Mouse (Mus musculus) bone marrow macrophage, adult 2 months (primary cell): ENCODE data around the gene Znhit6. TPM values are rescaled to one million over a fixed set of nuclear protein-coding genes. Genes with fewer than 3 reads are reported as not detected.

Experiments used
- H3K27ac ChIP-seq: 2 replicates; pipeline ENCODE4 v1.5.1; 2012; ENCODE audit warnings: low read depth, low read length; ENCODE audit not compliant: insufficient read depth
- H3K4me1 ChIP-seq: 2 replicates; pipeline ENCODE4 v1.6.1; 2012; ENCODE audit warnings: low read length; ENCODE audit not compliant: control insufficient read depth, insufficient read depth
- H3K4me3 ChIP-seq: 2 replicates; pipeline ENCODE4 v1.5.1; 2012; ENCODE audit warnings: mild to moderate bottlenecking, low read length, moderate library complexity; ENCODE audit not compliant: insufficient read depth
- CTCF ChIP-seq: IDR thresholded peaks from 2 replicates; pipeline ENCODE4 v1.5.1; 2012; ENCODE audit warnings: low read depth, mild to moderate bottlenecking, low read length, moderate library complexity
- POLR2A ChIP-seq: IDR thresholded peaks from 2 replicates; pipeline ENCODE4 v1.6.1; 2012; ENCODE audit warnings: mild to moderate bottlenecking, low read depth, low read length, borderline replicate concordance
- polyA plus RNA-seq: library from polyadenylated mRNA; stranded (reverse); fragments of >200 nt; gene quantifications from 2 replicates; pipeline ENCODE4 v1.2.4, GENCODE M21; 2012; ENCODE audit not compliant: missing spikeins, insufficient read depth, insufficient read length

Znhit6 gene
- 11.6 and 11.8 TPM in 2 replicates for polyA plus RNA-seq

GRCm38 (mm10) chr3:145575743-145576481, at the start of gene Znhit6:
TSS of gene Znhit6 (plus strand) at chr3:145576205.
- H3K27ac ChIP-seq: peak within 1 kb of the TSS; percentile 37; the same call in 1 of the 2 replicates
- peak within 1 kb of the TSS; percentile 85 for H3K4me3 ChIP-seq
- no peak for TF ChIP-seq POLR2A
- peaks cover 9% of the 10 kb centered on the region for H3K4me1 ChIP-seq

DNA sequence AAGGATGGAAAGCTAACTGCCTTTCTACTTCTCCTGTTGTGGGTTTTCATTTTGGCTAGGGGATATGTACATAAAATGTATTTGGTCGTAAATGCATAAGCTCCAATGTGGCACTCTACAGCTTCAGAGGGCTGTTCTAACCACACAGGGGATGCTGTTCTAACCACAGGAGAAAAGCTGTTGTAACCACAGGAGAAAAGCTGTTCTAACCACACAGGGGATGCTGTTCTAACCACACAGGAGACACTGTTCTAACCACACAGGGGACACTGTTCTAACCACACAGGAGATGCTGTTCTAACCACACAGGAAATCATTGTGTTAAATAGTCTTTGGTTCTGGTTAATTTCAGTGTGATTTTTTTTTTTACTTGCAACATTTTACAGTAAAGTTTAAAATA, 38.1 kb upstream of the Znhit6 start:
- Histone ChIP-seq H3K27ac (no peak overlapping the region), H3K4me1 (no peaks in the 10 kb centered on the region), H3K4me3 (no peak overlapping the region)
- no peak for TF ChIP-seq POLR2A
- no peak for TF ChIP-seq CTCF

DNA sequence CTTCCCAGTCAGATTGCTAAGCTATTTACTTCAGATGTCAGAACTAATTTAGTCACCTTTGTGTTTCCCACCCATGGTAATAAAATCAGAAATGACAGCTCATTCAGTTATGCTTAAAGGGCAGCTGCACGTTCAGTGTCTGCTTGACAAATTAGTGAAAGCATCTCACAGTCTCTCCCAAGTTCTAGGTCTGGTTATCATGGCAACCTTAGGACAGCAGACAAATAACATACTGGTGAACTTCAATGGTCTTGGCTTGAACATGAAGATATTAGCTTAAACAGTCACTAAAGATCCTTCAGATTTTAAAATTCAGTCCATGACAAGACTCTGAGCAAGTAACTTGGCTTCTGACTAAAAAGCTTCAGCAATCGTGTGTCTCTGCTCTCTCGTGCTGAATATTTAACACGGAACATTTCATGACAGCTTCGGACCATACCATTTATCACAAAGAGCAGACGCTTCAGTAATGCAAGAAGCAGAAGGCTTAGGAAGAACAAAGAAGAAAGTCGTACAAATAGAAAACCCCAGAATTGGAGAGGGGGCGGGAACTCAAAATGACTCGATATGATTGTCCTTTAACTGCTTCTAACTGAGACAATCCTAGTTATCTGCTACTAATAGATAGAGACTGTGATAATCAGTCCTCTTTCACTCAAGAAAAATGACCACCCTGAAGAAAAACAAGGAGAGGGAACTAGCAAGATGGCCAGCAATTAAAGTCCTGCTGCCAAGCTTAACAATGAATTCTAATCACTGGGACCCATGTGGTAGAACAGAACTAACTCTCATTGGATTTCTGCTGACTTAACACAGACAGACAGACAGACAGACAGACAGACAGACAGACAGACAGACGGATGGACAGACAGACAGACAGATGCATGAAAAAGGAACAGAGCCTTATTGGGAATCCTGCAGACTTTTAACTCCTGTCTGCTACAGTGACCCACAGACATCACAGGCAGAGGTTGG, 27.3 kb upstream of the Znhit6 start:
- TF ChIP-seq POLR2A: no peak
- no peak for TF ChIP-seq CTCF
- Histone ChIP-seq H3K4me1 (no peaks in the 10 kb centered on the region), H3K4me3 (no peak overlapping the region), H3K27ac (no peak overlapping the region)

DNA sequence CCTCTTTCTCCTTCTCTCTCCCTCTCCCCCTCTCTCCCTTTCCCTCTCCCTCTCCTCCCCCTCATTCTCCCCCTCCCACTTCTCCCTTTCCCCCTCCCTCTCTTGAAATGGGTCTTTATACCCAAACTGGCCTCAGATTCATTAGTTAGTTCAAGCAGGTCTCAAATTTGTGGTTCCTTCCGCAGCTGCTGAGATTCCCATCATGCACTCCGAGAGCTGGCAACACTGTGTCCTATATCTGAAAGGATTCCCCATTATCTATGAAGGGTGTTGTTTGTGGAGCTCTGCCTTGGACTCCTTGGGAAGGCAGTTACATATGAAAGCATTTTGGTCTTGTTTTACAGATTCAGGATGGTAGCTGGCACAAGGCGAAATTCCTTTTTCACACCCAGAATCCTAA, 25.8 kb upstream of the Znhit6 start:
- Histone ChIP-seq H3K4me3 (no peak overlapping the region), H3K4me1 (no peaks in the 10 kb centered on the region), H3K27ac (no peak overlapping the region)
- TF ChIP-seq CTCF (no peak), POLR2A (no peak)

DNA sequence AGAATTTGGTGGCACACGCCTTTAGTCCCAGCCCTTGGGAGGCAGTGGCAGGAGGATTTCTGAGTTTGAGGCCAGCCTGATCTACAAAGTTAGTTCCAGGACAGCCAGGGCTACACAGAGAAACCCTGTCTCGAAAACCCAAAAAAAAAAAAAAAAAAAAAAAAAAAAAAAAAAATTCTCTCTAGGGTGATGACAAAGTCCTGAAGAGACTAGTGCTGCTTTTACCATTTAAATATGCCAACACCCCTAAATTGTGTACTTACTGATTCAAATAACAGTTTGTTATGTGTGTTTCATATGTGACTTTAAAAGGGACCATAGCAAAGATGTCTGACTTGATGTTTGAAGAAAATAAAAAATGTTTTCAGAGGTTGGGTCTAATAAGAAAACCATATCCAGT, 21.6 kb upstream of the Znhit6 start:
- no peak overlapping the region for H3K27ac ChIP-seq
- TF ChIP-seq CTCF: no peak
- TF ChIP-seq POLR2A: no peak
- H3K4me3 ChIP-seq: no peak overlapping the region
- no peaks in the 10 kb centered on the region for H3K4me1 ChIP-seq

GRCm38 (mm10) chr3:145556206-145556605, 19.8 kb upstream of the Znhit6 start:
- no peak overlapping the region for H3K27ac ChIP-seq
- H3K4me3 ChIP-seq: no peak overlapping the region
- no peak for TF ChIP-seq CTCF
- no peak for TF ChIP-seq POLR2A
- no peaks in the 10 kb centered on the region for H3K4me1 ChIP-seq

DNA sequence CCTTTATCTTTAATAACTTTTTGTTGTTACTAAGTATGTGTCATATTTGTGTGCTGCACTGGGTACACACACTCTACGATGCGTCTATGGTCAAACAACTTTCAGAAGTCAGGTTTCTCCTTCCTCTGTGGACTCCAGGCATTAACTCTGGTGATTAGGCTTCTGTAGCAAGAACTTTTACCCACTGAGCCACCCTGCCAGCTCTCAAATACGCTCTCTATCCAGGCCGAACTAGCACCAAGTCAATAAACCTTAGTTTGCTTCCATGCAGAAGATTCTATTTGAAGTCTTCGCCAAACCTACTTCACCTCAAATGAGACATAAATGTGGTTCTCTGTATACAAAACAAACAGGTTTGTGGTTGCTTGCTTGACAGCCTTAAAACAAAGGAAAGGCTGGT, 16.3 kb upstream of the Znhit6 start:
- Histone ChIP-seq H3K4me1 (no peaks in the 10 kb centered on the region), H3K4me3 (no peak overlapping the region), H3K27ac (no peak overlapping the region)
- TF ChIP-seq POLR2A (no peak), CTCF (no peak)

DNA sequence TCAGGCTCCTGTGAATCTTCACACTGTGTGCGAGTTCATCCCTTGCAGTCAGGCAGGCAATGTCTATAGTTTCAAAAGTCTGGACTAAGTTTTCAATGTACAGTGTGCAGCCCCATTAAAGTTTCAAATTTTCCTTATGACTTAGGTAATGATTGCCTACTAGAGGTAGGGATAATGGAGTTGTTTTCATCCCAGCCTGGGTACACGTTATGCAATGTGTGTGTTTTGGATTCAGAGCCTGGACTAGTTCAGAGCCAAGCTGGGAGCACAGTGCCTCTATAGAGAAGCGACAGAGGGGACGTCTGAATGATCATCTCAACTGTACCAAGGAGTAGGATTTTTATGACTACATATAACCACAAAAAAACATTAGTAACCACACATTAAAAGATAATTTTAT, 15.9 kb upstream of the Znhit6 start:
- H3K4me3 ChIP-seq: no peak overlapping the region
- no peak for TF ChIP-seq CTCF
- TF ChIP-seq POLR2A: no peak
- no peaks in the 10 kb centered on the region for H3K4me1 ChIP-seq
- H3K27ac ChIP-seq: no peak overlapping the region

GRCm38 (mm10) chr3:145574468-145574867, 1.5 kb upstream of the Znhit6 start:
- Histone ChIP-seq H3K27ac (no peak overlapping the region), H3K4me1 (peaks cover 9% of the 10 kb centered on the region), H3K4me3 (no peak overlapping the region)
- TF ChIP-seq CTCF (no peak), POLR2A (no peak)

GRCm38 (mm10) chr3:145575340-145575739, 665 bp upstream of the Znhit6 start:
- TF ChIP-seq CTCF (no peak), POLR2A (no peak)
- Histone ChIP-seq H3K4me3 (peak overlapping the region; percentile 85), H3K27ac (no peak overlapping the region; the same call in 1 of the 2 replicates), H3K4me1 (peaks cover 9% of the 10 kb centered on the region)
